Comparison of ENCODE assay signal across 8 mouse cellular contexts in the genomic region with DNA sequence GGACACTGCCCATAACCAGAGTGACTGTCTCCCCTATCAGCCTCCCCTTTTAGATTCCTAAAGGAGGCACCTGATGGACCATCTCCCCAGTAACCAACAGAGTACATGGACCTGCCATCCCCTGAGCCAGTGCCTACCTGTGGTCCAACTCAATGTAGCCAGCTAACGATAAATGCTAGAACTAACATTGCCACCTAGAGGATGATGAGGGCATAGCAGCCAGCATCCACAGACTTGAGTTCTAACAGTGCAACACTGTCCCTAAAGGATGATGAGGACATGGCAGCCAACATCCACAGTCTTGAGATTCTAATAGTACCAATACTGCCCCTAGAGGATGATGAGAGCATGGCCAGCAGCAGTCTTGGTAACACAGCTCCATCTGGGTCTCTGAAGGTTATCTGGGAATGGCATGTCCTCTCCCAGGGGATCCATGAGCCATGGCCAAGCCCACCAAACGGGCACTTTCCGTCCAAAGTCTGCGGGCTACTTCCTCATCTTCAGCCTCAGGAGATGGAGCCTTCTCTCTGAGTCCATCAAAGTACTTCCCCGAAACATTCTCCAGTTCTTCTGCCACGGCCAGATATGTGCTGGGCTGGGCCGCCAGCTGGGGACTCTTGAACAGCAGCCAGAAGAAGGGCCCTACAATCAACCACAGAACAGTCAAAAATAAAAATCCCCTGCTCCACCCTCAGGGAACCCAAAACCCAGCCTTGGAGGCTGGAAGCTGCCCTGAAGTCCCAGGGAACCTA. TPM values are rescaled to one million over a fixed set of nuclear protein-coding genes. Genes with fewer than 3 reads are reported as not detected.
A peak's percentile ranks its signal among the peaks of the same experiment; 100 is the strongest.
DNase-seq lines count a peak whose midpoint lies in the region; ATAC-seq lines count a peak whose summit lies in the region.

No protein-coding gene starts in this region.

- H3K4me3 ChIP-seq in hindbrain, embryonic 13.5 days: no peak overlapping the region

- no peak overlapping the region for H3K4me2 ChIP-seq in hindbrain, embryonic 13.5 days

- H3K9ac ChIP-seq in hindbrain, embryonic 13.5 days: no peak overlapping the region

- ATAC-seq in hindbrain, embryonic 13.5 days (ENCODE audit: low FRiP score): peak; percentile 91

- peak; percentile 97 for DNase-seq in R1 (ENCODE audit: low read depth, low spot score)
- peak; percentile 83 to 92 for DNase-seq in cerebellum, postnatal 25 days
- peak; percentile 86 to 90 for DNase-seq in frontal cortex, postnatal 25 days (ENCODE audit: low spot score in 2 of 2)
- DNase-seq in layer of hippocampus, postnatal 14 days (ENCODE audit: low spot score in 2 of 2): peak; percentile 86 to 95
- peak; percentile 93 for DNase-seq in lung, postnatal 10 days
- peak; percentile 97 for DNase-seq in retina, embryonic 14.5 days (ENCODE audit: low spot score)
- peak; percentile 77 to 81 for DNase-seq in thymus, postnatal 36 days

- no peaks in the 10 kb centered on the region for H3K4me1 ChIP-seq in hindbrain, embryonic 13.5 days (replicated peaks)

- WGBS in hindbrain, embryonic 13.5 days: 73% methylated on average over 7 of the region's 7 CpGs

- H3K27me3 ChIP-seq in hindbrain, embryonic 13.5 days: no peaks in the 10 kb centered on the region

- peaks cover 84% of the 10 kb centered on the region for H3K36me3 ChIP-seq in hindbrain, embryonic 13.5 days

- no peaks in the 10 kb centered on the region for H3K9me3 ChIP-seq in hindbrain, embryonic 13.5 days

- H3K27ac ChIP-seq in hindbrain, embryonic 13.5 days: no peak overlapping the region

RNA-seq across cellular contexts. Expression of a gene that starts 18.1 kb away (rescaled TPM):
- polyA plus RNA-seq in hindbrain, embryonic 13.5 days (2015; fragmentation: Nextera tagmentation; extraction: Ambion mirVana): 37.2 and 37.7 TPM in 2 replicates
- 10 to 100 TPM; 25.5 to 30.2 TPM for total RNA-seq in layer of hippocampus, postnatal 14 days (2021)

RNA-seq across cellular contexts. Expression of a gene that starts 29.8 kb away (rescaled TPM):
- 0.13 and 0.19 TPM in 2 replicates for polyA plus RNA-seq in hindbrain, embryonic 13.5 days (2015; fragmentation: Nextera tagmentation; extraction: Ambion mirVana)
- total RNA-seq in layer of hippocampus, postnatal 14 days (2021): not detected

RNA-seq across cellular contexts. Expression of a gene that starts 33.1 kb away (rescaled TPM):
- polyA plus RNA-seq in hindbrain, embryonic 13.5 days (2015; fragmentation: Nextera tagmentation; extraction: Ambion mirVana): 9.3 and 10.6 TPM in 2 replicates
- total RNA-seq in layer of hippocampus, postnatal 14 days (2021): 1 to 10 TPM; 2.8 to 4.7 TPM
